Mouse (Mus musculus): ENCODE measurements around the gene Bub1.

Gene Bub1

DNA sequence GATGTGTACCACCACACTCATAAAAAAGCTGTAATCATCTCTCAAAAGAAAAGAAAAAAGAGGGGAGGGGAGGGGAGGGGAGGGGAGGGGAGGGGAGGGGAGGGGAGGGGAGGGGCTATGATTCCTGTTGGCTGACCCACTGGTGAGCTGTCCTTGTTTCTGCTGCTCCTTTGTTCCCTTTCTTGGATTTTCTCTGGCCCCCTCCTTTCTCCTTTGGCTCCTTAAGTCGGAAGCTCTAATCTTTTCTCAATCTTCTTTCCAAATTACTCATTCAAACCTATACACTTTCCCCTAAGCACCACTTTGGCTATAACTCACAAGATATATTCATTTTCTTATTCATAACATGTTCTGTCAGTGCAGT lies 57.1 kb downstream of the Bub1 start:
- DNase-seq (ENCODE audit: low spot score in 2 of 2) = no peak

- DNase-seq (ENCODE audit: low spot score in 2 of 2) = no peak
Measured at GRCm38 (mm10) chr2:127773938-127774577, 57.6 kb downstream of the Bub1 start.

DNA sequence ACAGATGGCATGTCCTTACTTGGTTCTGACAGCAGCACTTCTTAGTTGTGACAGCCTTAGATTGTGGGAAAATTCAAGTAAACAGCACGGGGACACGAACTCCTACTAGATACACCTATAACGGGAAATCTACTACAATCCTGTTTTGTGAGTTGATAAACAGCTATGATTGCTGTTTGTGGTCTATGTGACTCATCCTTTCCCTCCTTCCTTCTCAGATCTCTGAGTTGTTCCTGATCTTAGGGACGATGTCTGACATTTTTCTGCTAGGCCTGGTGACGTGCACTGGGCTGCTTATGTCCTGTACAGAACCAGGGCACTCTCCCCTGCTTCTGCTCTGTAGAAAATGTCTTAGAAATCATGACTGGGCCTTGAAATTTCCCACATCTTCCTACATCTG lies 70.1 kb downstream of the Bub1 start:
- DNase-seq (ENCODE audit: low spot score in 2 of 2) = no peak

DNA sequence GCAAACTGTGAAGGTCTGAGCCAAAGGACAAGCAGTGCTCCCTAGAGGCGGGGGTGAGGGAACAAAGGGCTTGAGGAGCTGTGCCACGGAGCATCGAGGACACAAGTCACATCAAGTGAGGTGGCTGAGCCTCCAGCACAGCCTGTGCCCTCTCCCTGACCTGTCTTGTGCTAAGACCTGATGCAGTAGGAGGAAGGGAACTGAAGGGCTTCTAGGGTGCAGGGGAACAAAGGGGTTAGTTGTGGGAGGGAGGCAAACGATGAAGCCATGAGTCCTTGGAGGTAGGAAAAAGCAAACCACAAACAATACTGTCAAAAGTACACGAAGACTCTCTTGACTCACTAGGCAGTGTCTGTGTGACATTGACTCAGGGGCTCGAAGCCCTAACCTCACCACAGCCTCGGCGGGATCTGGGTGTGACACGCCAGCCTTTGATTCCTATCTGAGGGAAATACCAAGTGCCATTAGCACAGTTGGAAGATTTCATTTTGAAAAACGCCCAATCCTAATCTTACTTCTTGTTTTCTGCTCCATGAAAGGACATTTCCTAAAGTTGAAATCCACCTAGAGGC lies 71.2 kb downstream of the Bub1 start:
- DNase-seq (ENCODE audit: low spot score in 2 of 2) = no peak

- DNase-seq (ENCODE audit: low spot score in 2 of 2) = no peak
Measured at GRCm38 (mm10) chr2:127760014-127760413, 71.7 kb downstream of the Bub1 start.

DNA sequence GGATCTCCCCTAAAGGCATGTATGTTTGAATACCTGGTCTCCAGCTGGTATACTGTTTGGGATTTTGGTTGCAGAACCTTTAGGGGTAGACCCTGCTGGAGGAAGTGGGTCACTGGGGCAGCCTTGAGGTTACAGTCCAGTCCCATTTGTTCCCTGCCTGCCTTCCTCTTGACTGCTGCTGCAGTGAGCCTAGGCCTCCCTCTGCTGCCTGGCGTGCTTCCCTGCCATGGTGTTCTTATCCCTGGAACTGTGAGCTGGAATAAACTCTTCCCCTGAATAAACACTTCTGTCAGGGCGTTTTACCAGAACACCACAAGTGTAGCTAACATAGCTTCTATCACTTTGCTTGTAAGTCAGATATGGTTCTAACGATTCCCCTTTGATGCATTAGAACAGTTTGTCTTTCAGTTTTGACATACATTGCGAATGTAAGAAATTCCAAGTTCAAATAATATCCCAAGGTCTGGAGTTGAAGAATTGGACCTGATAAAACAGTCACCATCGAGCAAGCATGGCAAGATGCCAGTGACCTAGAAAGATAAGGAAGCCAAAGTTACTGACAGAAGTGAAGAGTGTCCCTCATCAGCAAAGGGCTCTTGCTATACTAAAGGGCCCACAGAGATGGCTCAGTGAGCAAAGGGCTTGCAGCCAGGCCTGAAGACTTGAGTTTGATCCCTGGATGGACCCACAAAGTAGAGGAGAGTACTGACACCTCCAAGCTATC lies 72.3 kb downstream of the Bub1 start:
- no peak for DNase-seq (ENCODE audit: low spot score in 2 of 2)

GRCm38 (mm10) chr2:127757171-127757570 lies 74.5 kb downstream of the Bub1 start:
- no peak for DNase-seq (ENCODE audit: low spot score in 2 of 2)

DNA sequence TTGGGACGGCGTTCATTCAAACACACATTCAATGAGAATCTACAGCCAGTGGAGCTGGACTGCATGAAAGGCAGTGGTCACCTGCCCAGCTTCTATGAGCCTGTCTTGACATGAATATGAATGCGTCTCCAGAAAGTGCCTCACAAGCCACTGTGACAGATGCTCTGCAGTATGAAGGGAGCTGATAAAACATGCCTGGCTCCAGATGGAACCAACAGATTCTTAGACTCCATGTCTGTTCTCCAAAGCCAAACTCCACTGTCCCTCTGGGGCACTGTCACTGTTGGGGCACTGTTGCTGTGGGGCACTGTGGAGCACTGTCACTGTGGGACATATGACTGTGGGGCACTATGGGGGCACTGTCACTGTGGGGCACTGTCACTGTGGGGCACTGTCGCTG lies 77.6 kb downstream of the Bub1 start:
- DNase-seq (ENCODE audit: low spot score in 2 of 2) = no peak

DNA sequence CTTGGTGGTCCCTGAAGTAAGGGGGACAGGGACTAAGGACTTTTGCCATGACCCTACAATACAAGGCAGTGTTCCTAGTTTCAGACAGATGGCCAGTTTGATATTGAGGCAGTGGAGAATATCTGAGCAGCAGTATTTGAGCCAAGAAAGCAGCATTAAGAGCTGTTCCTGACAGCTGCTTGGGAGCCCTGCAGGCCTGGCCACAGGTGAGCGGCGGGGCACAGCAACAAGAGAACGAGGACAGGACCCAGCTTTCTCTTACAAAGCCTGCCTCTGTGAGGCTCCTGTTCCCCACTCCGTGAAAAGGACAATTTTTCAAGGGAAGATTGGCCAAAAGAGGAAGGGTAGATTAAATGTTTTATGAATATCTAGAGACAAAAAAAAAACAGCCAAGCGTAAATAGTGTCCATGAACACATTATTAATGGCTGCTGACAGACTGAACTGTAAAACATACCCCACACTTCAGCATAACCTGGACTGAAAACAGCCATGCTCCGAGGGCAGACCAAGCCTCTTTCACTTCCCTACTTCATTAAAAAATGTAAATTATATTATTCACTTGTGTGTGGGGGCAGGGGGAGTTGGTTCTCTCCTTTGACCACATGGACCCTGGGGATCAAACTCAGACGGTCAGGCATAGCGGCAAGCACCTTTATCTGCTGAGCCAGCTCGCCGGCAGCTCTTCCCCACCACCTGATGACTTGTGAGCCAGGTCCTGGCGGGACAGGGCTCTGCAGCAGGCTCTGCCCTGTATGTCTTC lies 79.6 kb downstream of the Bub1 start:
- no peak for DNase-seq (ENCODE audit: low spot score in 2 of 2)
